Mouse (Mus musculus): ENCODE data around the gene Muc2. TPM values are rescaled to one million over a fixed set of nuclear protein-coding genes. Genes with fewer than 3 reads are reported as not detected.

Muc2 gene
- total and polyA plus RNA-seq, 3 experiments, result not detected

DNA sequence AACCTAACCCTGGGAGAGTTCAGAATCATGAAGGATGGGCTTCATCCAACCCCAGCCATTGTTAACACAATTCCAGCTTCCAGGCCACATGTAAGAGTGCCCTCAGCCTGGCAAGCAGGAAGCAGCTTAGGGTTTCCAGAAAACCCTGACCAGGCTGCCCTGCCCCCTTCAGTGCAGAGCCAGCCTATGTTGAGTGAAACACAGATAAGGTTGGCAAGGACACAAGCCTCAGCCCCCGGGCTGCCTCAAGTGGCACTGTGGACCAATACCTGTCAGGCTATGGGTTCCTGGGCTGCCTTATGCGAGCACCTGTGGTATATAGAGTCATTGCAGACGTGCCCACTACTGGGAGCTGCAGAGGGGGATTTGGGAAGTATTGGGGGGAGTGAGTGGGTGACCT lies 28.7 kb upstream of the Muc2 start:
- no peak overlapping the region for H3K4me2 ChIP-seq (ENCODE audit: insufficient read depth, low read depth, poor library complexity, severe bottlenecking)
- H3K9ac ChIP-seq (ENCODE audit: insufficient read depth, low read depth), result no peak overlapping the region
- H3K4me3 ChIP-seq (replicated peaks in 1 of 3; ENCODE audit: low read depth in 2 of 3, low read length in 2 of 3, poor library complexity in 1 of 3), result no peak overlapping the region
- no peak for DNase-seq (ENCODE audit: extremely low read depth)
- H3K9me3 ChIP-seq (replicated peaks; ENCODE audit: low read length), result no peaks in the 10 kb centered on the region
- no peak overlapping the region for H3K27ac ChIP-seq (ENCODE audit: insufficient read depth, low read depth)
- dilution Hi-C loops (cut with MboI; ENCODE audit: extremely low pct_ligation_motif_present, extremely low pct_unique_long_range_greater_than_20kb, low sequenced_read_pairs), result no loop called here
- H3K36me3 ChIP-seq (replicated peaks in 1 of 2; ENCODE audit: control insufficient read depth in 1 of 2, insufficient read depth in 1 of 2, low read length in 1 of 2), result no peaks in the 10 kb centered on the region
- TF ChIP-seq POLR2AphosphoS2 (IDR thresholded peaks at IDR 0.05; ENCODE audit: low read depth, low read length), result no peak
- no peak for TF ChIP-seq MAFK (IDR thresholded peaks at IDR 0.05; ENCODE audit: insufficient replicate concordance, low read length)
- TF ChIP-seq MEF2A (IDR thresholded peaks at IDR 0.05; ENCODE audit: borderline replicate concordance, low read depth, low read length), result no peak
- TF ChIP-seq ETS1 (conservative IDR thresholded peaks at IDR 0.05; ENCODE audit: low read depth, low read length), result no peak
- no peak for TF ChIP-seq USF1 (IDR thresholded peaks at IDR 0.05; ENCODE audit: low read depth, low read length)
- no peak for TF ChIP-seq BHLHE40 (IDR thresholded peaks at IDR 0.05; ENCODE audit: low read depth, low read length)
- no peak for TF ChIP-seq PAX5 (IDR thresholded peaks at IDR 0.05; ENCODE audit: low read length)
- TF ChIP-seq E2F4 (IDR thresholded peaks at IDR 0.05; ENCODE audit: insufficient replicate concordance, low read depth, low read length), result no peak
- no peak for TF ChIP-seq JUN (IDR thresholded peaks at IDR 0.05; ENCODE audit: insufficient read depth, low read depth, low read length)
- no peak for TF ChIP-seq RCOR1 (conservative IDR thresholded peaks at IDR 0.05; ENCODE audit: low read depth, low read length)
- no peak for TF ChIP-seq HCFC1 (IDR thresholded peaks at IDR 0.05; ENCODE audit: low read depth, low read length)
- TF ChIP-seq EP300 (IDR thresholded peaks at IDR 0.05; ENCODE audit: low read length), result no peak
- TF ChIP-seq SIN3A (IDR thresholded peaks at IDR 0.05; ENCODE audit: low read length), result no peak
- TF ChIP-seq JUND (conservative IDR thresholded peaks at IDR 0.05; ENCODE audit: low read depth, low read length), result no peak
- TF ChIP-seq ELF1 (IDR thresholded peaks at IDR 0.05; ENCODE audit: low read depth, low read length), result no peak
- no peak for TF ChIP-seq MYC (IDR thresholded peaks at IDR 0.05; ENCODE audit: low read depth, low read length)
- no peak for TF ChIP-seq CTCF (conservative IDR thresholded peaks at IDR 0.05 in 1 of 2, IDR thresholded peaks at IDR 0.05 in 1 of 2; ENCODE audit: low read depth in 2 of 2, low read length in 2 of 2)
- TF ChIP-seq MXI1 (IDR thresholded peaks at IDR 0.05; ENCODE audit: low read depth, low read length), result no peak
- no peaks in the 10 kb centered on the region for H3K4me1 ChIP-seq (ENCODE audit: control insufficient read depth in 1 of 2, insufficient read depth in 2 of 2)
- H3K27me3 ChIP-seq (replicated peaks), result peaks cover 65% of the 10 kb centered on the region
- H3K79me2 ChIP-seq (replicated peaks; ENCODE audit: control insufficient read depth, extremely low read depth, insufficient read depth, poor library complexity, severe bottlenecking), result no peaks in the 10 kb centered on the region
- in situ Hi-C loops (cut with MboI; ENCODE audit: low pct_ligation_motif_present, low pct_unique_long_range_greater_than_20kb, low sequenced_read_pairs), result no loop called here

GRCm38 (mm10) chr7:141662223-141662622 lies 27.9 kb upstream of the Muc2 start:
- Histone ChIP-seq H3K27ac (ENCODE audit: insufficient read depth, low read depth) (no peak overlapping the region), H3K4me1 (ENCODE audit: control insufficient read depth in 1 of 2, insufficient read depth in 2 of 2) (no peaks in the 10 kb centered on the region), H3K4me2 (ENCODE audit: insufficient read depth, low read depth, poor library complexity, severe bottlenecking) (no peak overlapping the region), H3K79me2 (replicated peaks; ENCODE audit: control insufficient read depth, extremely low read depth, insufficient read depth, poor library complexity, severe bottlenecking) (no peaks in the 10 kb centered on the region), H3K4me3 (replicated peaks in 1 of 3; ENCODE audit: low read depth in 2 of 3, low read length in 2 of 3, poor library complexity in 1 of 3) (no peak overlapping the region), H3K9ac (ENCODE audit: insufficient read depth, low read depth) (no peak overlapping the region), H3K9me3 (replicated peaks; ENCODE audit: low read length) (no peaks in the 10 kb centered on the region), H3K36me3 (replicated peaks in 1 of 2; ENCODE audit: control insufficient read depth in 1 of 2, insufficient read depth in 1 of 2, low read length in 1 of 2) (no peaks in the 10 kb centered on the region), H3K27me3 (replicated peaks) (peaks cover 68% of the 10 kb centered on the region)
- in situ Hi-C loops (cut with MboI; ENCODE audit: low pct_ligation_motif_present, low pct_unique_long_range_greater_than_20kb, low sequenced_read_pairs) (no loop called here), dilution Hi-C loops (cut with MboI; ENCODE audit: extremely low pct_ligation_motif_present, extremely low pct_unique_long_range_greater_than_20kb, low sequenced_read_pairs) (no loop called here)
- DNase-seq (ENCODE audit: extremely low read depth), result no peak
- TF ChIP-seq NRF1 (IDR thresholded peaks at IDR 0.05; ENCODE audit: low read depth, low read length) (no peak), ZC3H11A (IDR thresholded peaks at IDR 0.05; ENCODE audit: low read depth, low read length) (no peak), GABPA (IDR thresholded peaks at IDR 0.05; ENCODE audit: insufficient replicate concordance, low read depth, low read length) (no peak), IRF4 (IDR thresholded peaks at IDR 0.05; ENCODE audit: low read depth, low read length) (no peak), RAD21 (IDR thresholded peaks at IDR 0.05; ENCODE audit: low read depth, low read length) (no peak), MAZ (IDR thresholded peaks at IDR 0.05; ENCODE audit: low read depth, low read length) (no peak), USF1 (IDR thresholded peaks at IDR 0.05; ENCODE audit: low read depth, low read length) (no peak), ELF1 (IDR thresholded peaks at IDR 0.05; ENCODE audit: low read depth, low read length) (no peak), CTCF (conservative IDR thresholded peaks at IDR 0.05 in 1 of 2, IDR thresholded peaks at IDR 0.05 in 1 of 2; ENCODE audit: low read depth in 2 of 2, low read length in 2 of 2) (no peak)
